Mouse (Mus musculus) cerebellum, postnatal 14 days (tissue): ENCODE data around the gene Cd79a.
"Not testable (repeated sequence)": the region's sequence is repeated elsewhere in the genome, so short reads cannot be mapped to it uniquely, and the experiment has no call there.

Experiments used
- DNase-seq, 2 experiments: peaks; one replicate each; pipeline ENCODE4 v3.0.0; 2021; ENCODE audit warnings: mixed read lengths in 2 of 2

Cd79a gene

DNA sequence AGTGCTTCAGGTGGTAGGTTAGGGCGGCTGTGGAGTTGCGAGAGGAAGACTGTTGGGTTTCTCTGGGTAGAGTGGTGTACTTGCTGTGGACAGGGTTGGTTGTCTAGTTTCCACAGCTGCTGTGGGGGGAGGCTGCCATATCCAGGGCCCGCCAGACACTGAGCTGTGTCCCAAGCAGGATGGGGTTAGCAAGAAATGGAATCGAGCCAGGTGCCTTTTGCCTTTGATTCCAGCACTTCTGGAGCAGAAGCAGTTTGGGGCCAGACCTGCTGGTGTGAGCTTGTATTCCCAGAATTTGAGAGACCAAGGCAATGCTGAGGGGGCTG, 10.9 kb upstream of the Cd79a start:
- DNase-seq, result peak in 1 of 2 experiments; percentile 36

DNA sequence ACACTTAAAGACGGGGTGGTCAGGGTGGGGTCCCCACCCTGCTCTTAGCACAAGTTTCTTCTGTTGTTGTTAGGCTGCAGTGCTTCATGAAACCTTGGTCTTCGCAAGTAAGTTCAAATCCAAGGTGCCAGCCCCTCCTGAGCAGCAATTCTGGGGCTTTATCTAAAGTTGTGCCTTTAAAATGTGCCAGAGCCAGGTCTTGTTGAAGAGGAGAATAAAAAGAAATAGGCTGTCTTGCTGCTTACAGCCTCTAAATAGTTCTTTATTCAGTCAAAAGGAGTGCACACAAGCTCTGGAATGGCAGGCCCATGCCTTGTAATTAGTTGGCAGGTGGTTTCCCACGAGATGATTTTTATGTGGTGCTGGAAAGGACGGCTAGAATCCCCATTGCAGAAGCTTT, 10.1 kb upstream of the Cd79a start:
- DNase-seq, result no peak

DNA sequence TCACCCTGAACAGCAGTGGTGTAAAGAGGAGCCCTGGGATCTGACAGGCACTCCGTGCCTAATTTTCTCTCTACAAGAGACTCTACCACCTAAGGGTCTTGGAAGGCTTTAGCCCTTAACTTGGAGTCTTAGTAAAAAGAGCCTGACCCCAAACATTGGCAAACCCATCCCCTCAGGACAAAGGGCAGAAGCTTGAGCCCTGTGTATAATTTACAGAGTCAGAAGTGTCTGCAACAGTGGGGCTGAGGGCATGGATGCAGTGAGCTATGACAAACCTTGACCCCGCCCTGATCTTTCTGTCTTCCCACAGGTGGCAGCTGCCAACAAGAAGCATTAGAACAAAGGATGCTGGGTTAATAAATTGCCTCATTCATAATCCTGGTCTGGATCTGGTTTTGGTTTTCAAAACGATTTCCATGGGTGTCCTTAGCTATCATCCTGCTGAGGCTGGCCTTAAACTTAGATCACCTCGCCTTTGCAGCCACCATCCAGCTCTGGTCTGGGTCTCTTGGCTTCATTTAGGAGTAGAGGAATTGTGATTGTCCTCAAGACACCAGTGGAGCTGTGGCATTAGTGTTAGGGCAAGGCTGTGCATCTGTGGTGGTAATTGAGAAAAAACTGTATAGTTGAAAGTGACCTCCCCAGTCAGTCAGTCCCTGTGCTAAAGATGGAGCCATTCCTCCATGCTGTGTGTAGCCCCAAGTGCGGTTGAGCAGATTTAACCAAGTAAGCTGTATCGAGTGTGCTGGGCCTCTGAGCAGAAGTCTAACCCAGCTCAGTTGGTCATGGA, 7.6 kb upstream of the Cd79a start:
- DNase-seq, result no peak

DNA sequence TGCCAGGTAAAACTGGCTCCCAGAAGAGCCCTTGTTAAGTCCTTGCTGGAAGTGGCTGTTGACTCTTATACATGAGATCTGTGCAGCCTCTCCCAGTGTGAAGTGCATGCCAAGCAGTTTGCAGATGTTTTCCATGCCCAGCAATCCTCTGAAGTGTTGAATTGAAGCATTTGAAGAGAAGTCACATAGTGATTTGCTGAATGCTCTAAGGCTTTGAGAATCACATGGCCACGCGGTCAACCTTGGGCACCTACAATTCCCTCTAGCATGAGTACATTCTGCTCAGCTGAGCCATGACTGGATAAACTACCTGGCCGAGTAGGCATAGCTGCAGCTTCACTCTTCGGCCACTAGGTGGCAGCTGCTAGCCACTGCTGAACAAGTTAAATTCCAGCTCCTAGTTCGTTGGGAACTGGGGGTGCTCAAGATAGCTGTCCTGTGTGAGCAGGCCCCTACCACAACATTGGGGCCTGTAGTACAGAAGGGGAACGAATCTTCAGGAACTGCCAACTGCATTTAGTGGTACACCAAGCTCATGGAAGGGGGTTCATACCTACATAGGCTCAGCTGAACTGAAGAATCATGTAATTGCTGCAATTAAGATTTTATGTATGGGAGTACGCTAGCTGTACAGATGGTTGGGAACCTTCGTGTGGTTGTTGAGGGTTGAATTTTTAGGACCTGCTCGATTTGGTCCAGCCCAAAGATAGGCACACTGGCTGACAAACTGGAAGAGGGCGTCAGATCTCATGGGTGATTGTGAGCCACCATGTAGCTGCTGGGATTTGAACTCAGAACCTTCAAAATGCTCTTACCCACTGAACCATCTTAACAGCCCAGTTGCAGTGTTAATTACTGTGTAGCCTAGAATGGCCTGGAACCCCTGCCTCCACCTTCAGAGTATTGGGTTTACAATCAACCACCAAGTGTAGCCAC, 6.6 kb upstream of the Cd79a start:
- DNase-seq, result peak; percentile 81 to 84

DNA sequence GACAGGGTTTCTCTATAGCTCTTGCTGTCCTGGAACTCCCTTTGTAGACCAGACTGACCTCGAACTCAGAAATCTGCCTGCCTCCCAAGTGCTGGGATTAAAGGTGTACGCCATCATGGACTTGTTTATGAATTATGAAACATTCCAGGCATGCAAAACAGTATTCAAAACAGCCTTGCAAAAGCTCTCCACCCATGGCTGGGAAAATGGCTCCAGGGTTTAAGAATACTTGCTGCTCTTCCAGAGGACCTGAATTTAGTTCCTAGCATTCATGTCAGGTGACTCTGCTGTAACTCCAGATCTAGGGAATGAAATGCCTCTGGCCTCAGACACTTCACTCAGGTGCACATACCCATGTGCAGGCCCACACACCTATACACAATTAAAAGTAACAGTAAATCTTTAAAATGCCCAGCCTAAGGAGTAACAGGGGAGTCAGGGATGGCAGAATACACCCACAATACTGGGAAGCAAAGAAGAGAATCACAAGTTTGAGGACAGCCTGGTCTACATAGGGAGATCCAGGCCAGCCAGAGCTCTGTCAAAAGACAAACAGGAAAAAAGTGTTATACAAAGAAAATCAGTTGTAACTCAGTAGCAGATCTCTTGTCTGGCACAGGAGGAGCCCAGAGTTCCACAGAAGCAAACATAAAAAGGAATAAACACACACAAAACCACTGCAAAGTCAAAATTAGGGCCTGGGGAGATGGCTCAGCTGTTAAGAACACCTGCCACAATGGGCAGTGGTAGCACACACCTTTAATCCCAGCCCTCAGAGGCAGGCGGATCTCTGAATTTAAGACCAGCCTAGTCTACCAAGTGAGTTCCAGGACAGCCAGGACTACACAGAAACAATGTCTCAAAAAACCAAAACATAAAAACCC, 5.7 kb upstream of the Cd79a start:
- DNase-seq, result no peak

DNA sequence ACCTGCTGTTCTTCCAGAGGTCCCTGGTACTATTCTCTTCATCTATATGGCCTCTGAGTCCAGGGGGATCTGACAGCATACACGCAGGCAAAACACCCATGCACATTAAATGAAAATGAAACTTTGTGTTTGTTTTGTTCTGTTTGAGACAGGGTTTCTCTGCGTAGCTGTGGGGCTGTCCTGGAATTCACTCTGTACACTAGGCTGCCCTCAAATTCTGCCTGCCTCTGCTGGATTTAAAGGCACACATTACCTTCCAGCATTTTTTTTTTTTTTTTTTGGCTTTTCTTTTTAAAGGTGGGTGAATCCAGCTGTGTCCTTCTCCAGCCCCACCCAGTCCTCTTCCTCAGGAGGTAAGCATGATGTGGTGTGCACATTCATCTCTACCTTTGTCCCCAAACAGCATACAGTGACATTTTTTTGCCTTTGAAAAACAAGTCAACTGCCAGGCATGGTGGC, 5.0 kb upstream of the Cd79a start:
- DNase-seq, result no peak

DNA sequence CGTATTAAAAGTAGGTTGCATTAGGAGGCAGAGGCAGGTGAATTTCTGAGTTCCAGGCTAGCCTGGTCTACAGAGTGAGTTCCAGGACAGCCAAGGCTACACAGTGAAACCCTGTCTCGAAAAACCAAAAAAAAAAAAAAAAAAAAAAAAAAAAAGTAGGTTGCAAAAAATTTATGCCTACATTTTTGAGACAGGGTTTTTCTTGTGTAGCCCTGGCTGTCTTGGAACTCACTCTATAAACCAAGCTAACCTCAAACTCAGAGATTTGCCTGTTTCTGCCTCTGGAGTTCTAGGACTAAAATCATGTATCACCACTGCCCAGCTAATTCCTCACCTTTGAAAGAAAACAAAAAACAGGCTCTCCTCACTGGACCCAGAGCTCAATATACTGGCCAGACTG, 1.4 kb upstream of the Cd79a start:
- not testable (repeated sequence) for DNase-seq

DNA sequence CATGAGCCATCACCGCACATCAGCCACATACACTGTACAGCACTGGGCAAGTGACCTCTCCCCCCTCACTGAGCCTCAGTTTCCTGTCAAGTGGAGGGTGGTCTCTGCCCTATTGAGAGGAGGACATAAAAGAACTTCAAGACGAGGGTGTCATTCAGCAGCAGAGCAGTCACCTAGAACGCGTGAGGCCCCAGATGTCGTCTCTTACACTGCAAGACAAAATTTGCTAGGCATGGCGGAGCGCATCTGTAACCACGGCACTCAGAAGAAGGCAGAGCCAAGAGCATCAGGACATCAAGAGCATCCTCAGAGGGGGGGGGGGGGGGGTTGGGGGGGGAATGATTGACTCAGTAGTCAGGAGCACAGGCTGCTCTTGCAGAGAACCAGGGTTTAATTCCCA, 912 bp upstream of the Cd79a start:
- no peak for DNase-seq

DNA sequence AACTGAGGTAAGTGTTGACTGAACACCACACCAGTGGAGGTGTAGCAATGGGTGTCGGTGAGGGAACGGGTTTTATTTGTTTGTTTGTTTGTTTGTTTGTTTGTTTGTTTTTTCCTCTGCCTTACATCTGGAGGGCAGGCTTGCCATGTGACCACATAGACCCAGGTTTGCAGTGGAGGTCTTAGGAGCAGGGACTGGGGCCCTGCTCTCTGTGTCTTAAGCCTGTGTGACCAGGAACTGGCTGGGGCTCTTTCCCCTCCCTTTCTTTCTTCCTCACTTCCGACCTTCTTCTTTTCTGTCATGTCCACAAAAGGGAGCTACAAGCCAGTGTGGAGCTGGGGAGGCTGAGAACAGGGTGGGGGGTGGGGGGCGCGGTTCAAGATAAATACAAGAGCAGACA, 778 bp downstream of the Cd79a start:
- no peak for DNase-seq

DNA sequence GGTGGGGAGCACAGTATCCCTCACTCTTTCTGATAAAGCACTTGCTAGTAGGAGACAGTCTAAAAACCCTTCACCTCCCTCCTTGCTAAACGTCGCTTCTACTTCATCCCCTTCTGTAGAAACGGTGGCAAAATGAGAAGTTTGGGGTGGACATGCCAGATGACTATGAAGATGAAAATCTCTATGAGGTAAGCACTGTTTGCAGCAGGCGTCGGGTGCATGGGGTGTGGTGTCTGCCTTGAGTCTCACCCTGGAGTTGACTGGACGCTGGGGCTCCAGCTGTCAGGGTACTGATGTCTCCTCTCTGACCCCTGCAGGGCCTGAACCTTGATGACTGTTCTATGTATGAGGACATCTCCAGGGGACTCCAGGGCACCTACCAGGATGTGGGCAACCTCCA, 3.9 kb downstream of the Cd79a start:
- DNase-seq, result no peak

DNA sequence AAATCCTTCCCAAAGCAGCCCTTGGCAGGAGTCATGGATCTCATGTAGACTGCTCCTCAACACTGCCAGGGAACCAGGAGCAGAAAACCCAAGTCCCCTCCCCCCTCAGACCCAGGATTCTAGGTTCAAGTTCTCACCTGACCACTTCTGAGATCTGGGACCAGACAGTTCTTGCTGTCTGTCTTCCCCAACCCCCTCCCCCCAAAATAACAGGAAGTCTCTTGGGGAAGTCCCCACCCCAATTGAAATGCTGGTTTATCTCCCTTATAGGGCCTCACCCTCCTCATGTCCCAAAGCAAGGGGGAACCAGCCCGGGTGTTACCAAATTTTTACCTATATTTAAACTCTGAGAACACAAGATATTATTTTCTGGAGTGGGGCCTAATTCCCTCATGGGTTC, 4.7 kb downstream of the Cd79a start:
- peak in 1 of 2 experiments; percentile 29 for DNase-seq

DNA sequence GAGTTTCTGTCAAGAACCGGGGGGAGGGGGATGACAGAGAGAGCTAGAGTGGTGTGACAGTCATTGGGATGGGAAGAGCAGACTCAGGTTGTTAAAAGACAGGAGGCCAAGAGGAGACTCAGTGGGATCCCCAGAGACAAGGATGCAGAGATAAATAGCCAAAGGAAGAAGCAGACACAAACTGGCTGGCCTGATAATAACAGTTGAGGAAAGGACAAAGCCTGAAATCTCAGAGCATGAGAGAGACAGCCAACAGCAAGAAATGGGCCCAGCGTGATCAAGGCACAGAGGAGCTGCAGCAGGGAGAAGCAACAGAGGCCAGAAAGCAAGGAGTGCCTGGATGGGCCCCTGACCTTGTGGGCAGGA, 5.1 kb downstream of the Cd79a start:
- DNase-seq, result no peak

DNA sequence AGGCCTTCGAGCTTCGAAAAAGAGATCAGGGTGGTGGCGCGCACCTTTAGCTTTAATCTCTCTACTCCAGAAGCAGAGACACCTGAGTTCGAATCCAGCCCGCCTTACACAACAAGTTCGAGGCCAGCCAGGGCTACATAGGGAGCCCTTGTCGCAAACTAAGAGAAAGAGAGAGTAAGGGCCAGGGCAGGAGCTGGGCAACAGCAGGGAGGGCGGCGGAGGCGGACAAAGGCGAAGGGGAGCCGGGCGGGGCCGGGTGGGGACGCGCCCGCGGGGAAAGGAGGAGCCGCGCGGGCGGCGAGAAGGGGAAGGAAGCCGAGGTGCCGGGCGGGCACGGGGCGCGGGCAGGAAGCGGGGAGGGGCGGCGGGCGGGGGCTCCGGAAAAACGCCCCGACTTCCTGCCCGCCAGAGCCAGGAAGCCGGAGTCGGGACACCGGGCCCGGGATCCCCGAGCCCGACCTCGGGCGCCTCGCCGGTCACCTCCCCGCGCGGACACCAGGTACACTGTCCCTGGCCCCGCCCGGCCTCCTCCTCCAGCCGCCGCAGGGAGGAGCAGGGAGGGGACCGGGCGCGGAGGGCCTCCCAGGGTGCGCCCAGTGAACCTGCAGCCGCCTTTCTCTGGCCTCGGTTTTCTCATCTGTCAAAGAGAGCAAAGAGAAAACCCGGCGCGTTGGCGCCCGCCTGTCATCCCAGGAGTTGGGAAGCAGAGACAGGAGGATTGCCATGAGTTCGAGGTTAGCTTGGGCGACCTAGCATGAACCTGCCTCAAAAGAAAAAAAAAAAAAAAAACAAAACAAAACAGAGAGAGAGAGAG, 5.7 kb downstream of the Cd79a start, which contains the start of gene Arhgef1:
Arhgef1 (plus strand) TSS at position 283 of the 814 bp plus-strand sequence.
- peak; percentile 57 to 60 for DNase-seq

DNA sequence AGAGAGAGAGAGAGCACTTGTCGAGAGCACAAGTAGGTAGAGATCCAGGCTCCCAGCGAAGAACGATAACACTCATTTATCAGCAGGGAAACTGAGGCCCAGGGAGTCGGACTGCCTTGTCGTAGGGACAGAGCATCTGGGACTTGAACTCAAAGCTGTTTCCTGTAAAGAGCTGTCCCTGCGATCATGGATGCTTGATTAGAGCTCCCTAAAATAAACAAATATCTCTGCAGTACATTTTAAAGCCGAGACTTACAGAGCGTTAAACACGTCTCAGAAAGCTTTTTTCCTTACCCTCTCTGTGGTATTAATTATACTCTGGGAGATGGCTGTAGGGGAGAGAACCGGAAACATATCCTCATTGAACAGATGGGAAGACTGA, 6.3 kb downstream of the Cd79a start:
- peak in 1 of 2 experiments; percentile 19 for DNase-seq

DNA sequence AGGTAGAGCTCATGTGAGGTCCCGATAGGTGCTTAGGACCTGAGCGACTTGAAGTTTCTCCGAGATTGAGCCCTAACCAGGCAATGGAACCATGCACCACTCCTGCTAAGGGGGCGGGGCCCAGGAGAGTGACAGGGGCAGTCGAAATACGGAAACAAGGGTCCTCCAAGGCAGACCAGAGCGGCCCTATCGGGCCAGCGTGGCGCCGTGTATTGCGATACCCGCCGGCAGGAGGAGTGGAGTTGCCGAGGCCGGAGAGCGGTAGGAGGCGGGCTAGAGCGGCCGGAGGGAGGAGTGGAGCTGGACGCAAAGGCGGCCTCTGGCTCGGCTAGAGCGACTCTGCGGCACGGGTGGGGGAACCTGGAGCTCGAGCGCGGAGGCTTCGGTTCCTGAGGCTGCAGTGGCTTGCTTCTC, 6.9 kb downstream of the Cd79a start:
- peak; percentile 97 to 98 for DNase-seq

DNA sequence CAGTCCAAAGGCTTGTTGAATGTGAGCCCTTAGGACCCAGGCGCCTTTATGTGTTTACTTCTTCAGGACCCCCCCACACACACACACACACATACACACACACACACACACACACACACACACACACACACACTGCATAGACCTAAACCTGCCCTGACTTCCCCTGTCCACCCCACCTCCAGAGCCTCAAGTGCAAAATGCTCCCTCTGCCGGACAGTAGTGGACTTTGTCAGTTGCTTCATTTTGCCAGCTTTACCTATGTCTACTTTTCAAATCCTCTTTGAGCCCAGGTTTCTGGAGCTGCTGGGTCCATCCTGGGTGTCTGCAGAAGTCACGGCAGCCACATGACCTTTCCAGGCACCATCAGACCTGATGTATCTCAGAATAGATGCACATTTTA, 7.8 kb downstream of the Cd79a start:
- DNase-seq, result peak; percentile 80 to 83

DNA sequence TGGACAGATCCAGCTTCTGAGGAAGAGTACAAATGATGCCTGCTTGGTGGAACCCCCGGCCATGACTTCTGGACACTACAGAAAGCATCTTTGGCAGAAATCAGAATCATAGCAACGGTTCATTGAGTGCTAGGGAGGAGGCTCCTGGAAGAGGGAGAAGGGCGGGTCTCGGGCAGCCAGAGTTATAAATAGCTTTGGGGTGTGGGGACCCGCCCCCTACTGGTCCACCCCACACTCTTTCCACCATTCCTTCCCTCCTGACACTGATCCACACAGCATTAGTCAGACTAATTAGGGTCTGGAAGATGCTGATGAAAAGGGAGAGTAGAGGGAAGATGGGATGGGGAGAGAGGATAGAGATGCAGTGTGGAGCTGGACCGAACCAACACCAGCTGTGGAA, 9.4 kb downstream of the Cd79a start:
- no peak for DNase-seq

DNA sequence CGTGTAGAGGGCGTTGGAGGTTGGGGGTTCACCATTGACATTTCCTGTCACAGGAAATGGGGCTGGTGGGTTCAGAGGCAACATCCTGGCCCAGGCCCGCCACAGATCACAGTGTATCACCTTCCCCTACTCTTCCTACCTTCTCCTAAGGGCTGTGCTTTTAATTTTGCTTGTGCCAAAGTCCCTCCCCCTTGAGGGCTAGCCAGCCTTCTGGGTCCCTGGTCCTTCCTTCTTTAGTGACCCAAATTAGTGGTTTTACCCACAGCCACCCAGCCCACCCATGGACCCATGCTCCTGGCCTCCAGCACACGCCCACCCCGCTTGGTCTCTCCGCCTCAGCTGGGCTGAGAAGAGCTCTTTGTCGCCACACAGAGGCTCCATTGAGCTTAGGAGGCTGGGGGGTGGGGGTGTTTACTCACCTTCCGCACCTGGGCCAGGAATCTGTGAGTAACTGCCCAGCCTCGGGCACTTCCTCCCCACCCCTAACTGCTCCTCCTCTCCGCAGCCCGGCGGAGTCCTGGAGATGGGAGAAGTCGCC, 10.1 kb downstream of the Cd79a start:
- DNase-seq, result peak in 1 of 2 experiments; percentile 24

DNA sequence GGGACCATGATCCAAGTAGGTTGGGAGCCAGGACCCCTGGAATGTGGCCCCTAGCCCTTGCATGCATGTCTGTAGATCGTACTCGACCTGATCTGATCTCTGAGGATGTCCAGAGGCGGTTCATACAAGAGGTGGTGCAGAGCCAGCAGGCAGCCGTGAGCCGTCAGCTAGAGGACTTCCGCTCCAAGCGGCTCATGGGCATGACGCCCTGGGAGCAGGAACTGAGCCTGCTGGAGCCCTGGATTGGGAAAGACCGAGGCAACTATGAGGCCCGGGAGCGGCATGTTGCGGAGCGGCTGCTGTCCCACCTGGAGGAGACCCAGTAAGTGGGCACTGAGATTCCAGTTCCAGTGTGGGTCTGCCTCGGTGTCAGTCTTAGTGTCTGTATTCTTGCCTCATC, 15.3 kb downstream of the Cd79a start:
- DNase-seq, result peak in 1 of 2 experiments; percentile 41

DNA sequence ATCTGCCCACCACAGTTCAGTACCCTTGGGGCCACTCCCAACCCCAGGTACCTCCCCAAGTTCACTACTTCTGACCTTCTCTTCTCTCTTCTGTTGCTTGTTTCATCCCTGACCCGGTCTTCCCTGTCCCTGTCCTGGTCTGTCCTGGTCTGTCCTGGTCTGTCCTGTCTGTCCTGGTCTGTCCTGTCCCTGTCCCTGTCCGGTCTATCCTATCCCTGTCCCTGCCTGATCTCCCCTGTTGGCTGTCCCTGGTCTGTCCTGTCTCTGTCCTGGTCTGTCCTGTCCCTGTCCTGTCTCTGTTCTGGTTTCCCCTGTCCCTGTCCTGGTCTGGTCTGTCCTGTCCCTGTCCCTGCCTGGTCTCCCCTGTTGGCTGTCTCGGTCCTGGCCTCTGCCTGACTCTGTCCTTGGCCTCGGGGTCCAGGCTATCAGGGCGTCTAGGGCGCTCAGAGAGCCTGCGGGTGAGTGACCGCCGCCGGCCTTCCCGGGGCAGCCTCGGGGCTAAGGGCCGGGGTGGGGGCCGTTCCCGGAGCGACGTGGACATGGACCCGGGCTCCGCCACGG, 21.7 kb downstream of the Cd79a start:
- DNase-seq, result peak in 1 of 2 experiments; percentile 6

DNA sequence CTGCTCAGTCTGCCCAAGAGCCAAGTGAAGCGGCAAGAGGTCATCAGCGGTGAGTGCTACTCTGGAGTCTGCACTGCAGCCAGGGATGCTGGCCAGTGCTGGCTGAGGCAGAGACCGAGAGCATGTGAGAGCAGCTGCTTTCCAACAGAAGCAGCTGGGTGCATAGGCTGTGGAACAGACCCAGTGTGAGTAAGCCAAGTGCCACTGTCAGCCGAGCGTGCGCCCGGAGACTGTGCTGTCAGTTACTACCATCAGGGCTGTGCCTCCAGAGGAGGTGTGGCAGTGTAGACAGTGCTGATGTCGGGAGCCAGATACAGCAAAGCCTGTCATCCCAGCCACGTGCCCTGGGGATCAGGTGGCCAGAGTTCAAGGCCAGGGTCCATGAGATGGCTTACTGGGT, 22.5 kb downstream of the Cd79a start:
- DNase-seq, result peak; percentile 52 to 67
